Mouse (Mus musculus) stomach, embryonic 16.5 days (tissue): Measurements from ENCODE around the gene Tpd52l2. TPM values are rescaled to one million over a fixed set of nuclear protein-coding genes. Genes with fewer than 3 reads are reported as not detected.
"Not testable (repeated sequence)": the region's sequence is repeated elsewhere in the genome, so short reads cannot be mapped to it uniquely, and the experiment has no call there.

Experiments used
- ATAC-seq: fragments of 200-750 bp; cut with Nextera tagmentation; 2 replicates; pipeline ENCODE4 v1.8.0; 2017; ENCODE audit warnings: moderate number of reproducible peaks, moderate TSS enrichment; ENCODE audit not compliant: insufficient read depth, low FRiP score
- H3K27ac ChIP-seq: fragments of 300-500 bp; sonication (generic); 2 replicates; pipeline ENCODE4 v1.5.1; 2014; ENCODE audit warnings: low read length
- H3K27me3 ChIP-seq: fragments of 300-500 bp; sonication (generic); 2 replicates; pipeline ENCODE4 v1.6.1; 2014; ENCODE audit warnings: low read length, control low read depth, mixed read lengths; ENCODE audit not compliant: control insufficient read depth, insufficient read depth
- H3K36me3 ChIP-seq: fragments of 300-500 bp; sonication (generic); 2 replicates; pipeline ENCODE4 v1.6.1; 2014; ENCODE audit warnings: low read length; ENCODE audit not compliant: control insufficient read depth, insufficient read depth
- H3K4me1 ChIP-seq: fragments of 300-500 bp; sonication (generic); 2 replicates; pipeline ENCODE4 v1.6.1; 2014; ENCODE audit warnings: low read length, control low read depth, mixed read lengths; ENCODE audit not compliant: control insufficient read depth, insufficient read depth
- H3K4me2 ChIP-seq: fragments of 300-500 bp; sonication (generic); 2 replicates; pipeline ENCODE4 v1.6.1; 2014; ENCODE audit warnings: low read depth, low read length, mixed read lengths
- H3K4me3 ChIP-seq: fragments of 300-500 bp; sonication (generic); replicated peaks from 2 replicates; pipeline ENCODE4 v1.5.1; 2014; ENCODE audit warnings: mild to moderate bottlenecking, low read length
- H3K9ac ChIP-seq: fragments of 300-500 bp; sonication (generic); 2 replicates; pipeline ENCODE4 v1.6.1; 2014; ENCODE audit warnings: low read length
- H3K9me3 ChIP-seq: fragments of 300-500 bp; sonication (generic); replicated peaks from 2 replicates; pipeline ENCODE4 v1.6.1; 2016; ENCODE audit warnings: low read length, control low read depth; ENCODE audit not compliant: control insufficient read depth
- WGBS: fragments of 180-500 bp; shearing (Covaris S2); extraction: QIAGEN DNeasy Blood & Tissue Kit; methylation state at CpG from one replicate; pipeline ENCODE4 v1.1.7; 2014; 5-methylcytosine and 5-hydroxymethylcytosine counted together
- polyA plus RNA-seq: library from polyadenylated mRNA; unstranded; fragments of >200 nt; fragmentation: Nextera tagmentation; extraction: Ambion mirVana; gene quantifications from 2 replicates; pipeline ENCODE4 v1.2.1, GENCODE M21; 2015

Tpd52l2 gene
- polyA plus RNA-seq, 1 experiment from 2014 or later, result 142 TPM

- no peak overlapping the region for H3K4me2 ChIP-seq
- no peak for ATAC-seq
- no peak overlapping the region for H3K27ac ChIP-seq
- H3K4me1 ChIP-seq, result peaks cover 17% of the 10 kb centered on the region
- H3K36me3 ChIP-seq, result no peaks in the 10 kb centered on the region
- no peak overlapping the region for H3K4me3 ChIP-seq
- no peak overlapping the region for H3K9ac ChIP-seq
- no peaks in the 10 kb centered on the region for H3K27me3 ChIP-seq
- WGBS, result 80% methylated on average over 6 of the region's 6 CpGs
- no peaks in the 10 kb centered on the region for H3K9me3 ChIP-seq
These were observed 12.3 kb upstream of the Tpd52l2 start for GRCm38 (mm10) chr2:181484456-181485233.

GRCm38 (mm10) chr2:181485741-181486140, 11.2 kb upstream of the Tpd52l2 start:
- no peaks in the 10 kb centered on the region for H3K27me3 ChIP-seq

GRCm38 (mm10) chr2:181487338-181488277, 9.3 kb upstream of the Tpd52l2 start:
- no peaks in the 10 kb centered on the region for H3K9me3 ChIP-seq
- peaks cover 17% of the 10 kb centered on the region for H3K4me1 ChIP-seq
- 0 out of 2 replicates have a peak overlapping the region, but pooled peaks have one; percentile 2 for H3K4me2 ChIP-seq
- 0 out of 2 replicates have a peak overlapping the region, but pooled peaks have one; percentile 6 for H3K9ac ChIP-seq
- H3K27me3 ChIP-seq, result no peaks in the 10 kb centered on the region
- ATAC-seq, result peak; percentile 81
- no peaks in the 10 kb centered on the region for H3K36me3 ChIP-seq
- no peak overlapping the region for H3K4me3 ChIP-seq
- WGBS, result 16% methylated on average over 5 of the region's 5 CpGs
- H3K27ac ChIP-seq, result peak overlapping the region; percentile 83

More at GRCm38 (mm10) chr2:181485741-181486140, 11.2 kb upstream of the Tpd52l2 start:
- H3K27ac ChIP-seq, result no peak overlapping the region
- no peak overlapping the region for H3K9ac ChIP-seq
- no peak overlapping the region for H3K4me2 ChIP-seq
- no peak for ATAC-seq
- WGBS, result 26% methylated on average over 1 of the region's 1 CpGs
- no peaks in the 10 kb centered on the region for H3K36me3 ChIP-seq
- peaks cover 17% of the 10 kb centered on the region for H3K4me1 ChIP-seq
- no peak overlapping the region for H3K4me3 ChIP-seq
- no peaks in the 10 kb centered on the region for H3K9me3 ChIP-seq

- WGBS, result 29% methylated on average over 7 of the region's 7 CpGs
These were observed 5.3 kb upstream of the Tpd52l2 start for GRCm38 (mm10) chr2:181491432-181492205.

GRCm38 (mm10) chr2:181492206-181492605, 4.7 kb upstream of the Tpd52l2 start:
- WGBS, result 48% methylated on average over 3 of the region's 3 CpGs
- Histone ChIP-seq H3K27ac (no peak overlapping the region), H3K9ac (no peak overlapping the region), H3K9me3 (no peaks in the 10 kb centered on the region), H3K4me1 (peaks cover 10% of the 10 kb centered on the region), H3K36me3 (no peaks in the 10 kb centered on the region), H3K27me3 (no peaks in the 10 kb centered on the region), H3K4me3 (no peak overlapping the region), H3K4me2 (no peak overlapping the region)
- no peak for ATAC-seq

More at GRCm38 (mm10) chr2:181491432-181492205, 5.3 kb upstream of the Tpd52l2 start:
- H3K4me3 ChIP-seq, result no peak overlapping the region
- no peak overlapping the region for H3K4me2 ChIP-seq
- H3K9me3 ChIP-seq, result no peaks in the 10 kb centered on the region
- no peaks in the 10 kb centered on the region for H3K36me3 ChIP-seq
- H3K9ac ChIP-seq, result no peak overlapping the region
- ATAC-seq, result no peak
- H3K27ac ChIP-seq, result no peak overlapping the region
- H3K4me1 ChIP-seq, result peaks cover 13% of the 10 kb centered on the region
- H3K27me3 ChIP-seq, result no peaks in the 10 kb centered on the region

- 83% methylated on average over 31 of the region's 31 CpGs for whole genome bisulfite sequencing
- H3K9ac ChIP-seq, result no peak within 1 kb of the TSS
- H3K4me3 ChIP-seq, result no peak within 1 kb of the TSS
- no peak for ATAC-seq
- no peaks in the 10 kb centered on the region for H3K36me3 ChIP-seq
- H3K4me1 ChIP-seq, result peaks cover 5% of the 10 kb centered on the region
- no peak within 1 kb of the TSS for H3K27ac ChIP-seq
- no peaks in the 10 kb centered on the region for H3K9me3 ChIP-seq
- no peak within 1 kb of the TSS for H3K4me2 ChIP-seq
- no peaks in the 10 kb centered on the region for H3K27me3 ChIP-seq
These were observed 3.6 kb upstream of the Tpd52l2 start, which contains the start of gene Abhd16b for GRCm38 (mm10) chr2:181493156-181493927. Gene Abhd16b, plus strand, starts transcription at chr2:181493206.

GRCm38 (mm10) chr2:181494266-181494945, 2.5 kb upstream of the Tpd52l2 start:
- Histone ChIP-seq H3K27me3 (no peaks in the 10 kb centered on the region), H3K4me1 (peaks cover 8% of the 10 kb centered on the region), H3K4me2 (no peak overlapping the region), H3K4me3 (no peak overlapping the region), H3K9me3 (no peaks in the 10 kb centered on the region), H3K36me3 (no peaks in the 10 kb centered on the region), H3K9ac (no peak overlapping the region), H3K27ac (no peak overlapping the region)
- no peak for ATAC-seq
- WGBS, result 73% methylated on average over 26 of the region's 26 CpGs

- not testable (repeated sequence) for H3K9ac ChIP-seq, H3K27ac ChIP-seq, H3K36me3 ChIP-seq, H3K9me3 ChIP-seq, H3K4me2 ChIP-seq, H3K4me1 ChIP-seq, ATAC-seq, H3K27me3 ChIP-seq, H3K4me3 ChIP-seq
- 62% methylated on average over 8 of the region's 8 CpGs for WGBS
These were observed 1.1 kb upstream of the Tpd52l2 start for GRCm38 (mm10) chr2:181495845-181496244.
